Comparison of ENCODE assay signal across 22 mouse cellular contexts in the genomic region with DNA sequence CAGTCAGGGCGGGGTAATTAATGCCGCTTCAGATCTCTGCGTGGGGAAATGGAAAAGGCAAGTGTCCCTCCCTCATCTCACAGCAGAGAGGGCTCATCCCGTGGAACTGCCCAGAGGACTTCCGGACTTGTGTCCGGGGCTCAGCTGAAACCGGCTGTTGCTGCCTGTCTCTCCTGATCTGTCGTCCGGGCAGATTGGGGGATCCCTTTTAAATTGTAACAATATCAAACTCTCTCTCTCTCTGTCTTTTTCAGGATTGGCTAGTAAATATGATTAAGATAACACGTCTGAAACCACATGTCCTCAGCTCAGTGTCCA. TPM values are rescaled to one million over a fixed set of nuclear protein-coding genes. Genes with fewer than 3 reads are reported as not detected.
DNase-seq lines count a peak whose midpoint lies in the region; ATAC-seq lines count a peak whose summit lies in the region.
"Had no signal": no experiment of that assay in that cellular context is flagged by ENCODE, and none has a peak within 500 bp of the region (broad histone marks: within the 10 kb centered on the region; RNA-seq: fewer than 3 reads in every experiment).

No protein-coding gene starts in this region.

- peaks cover 95% of the 10 kb centered on the region for H3K27me3 ChIP-seq in kidney, embryonic 15.5 days
- peaks cover 66% of the 10 kb centered on the region for H3K27me3 ChIP-seq in hindbrain, embryonic 15.5 days
- H3K27me3 ChIP-seq in limb, embryonic 11.5 days (ENCODE audit: control insufficient read depth, insufficient read depth, low read length), result peaks cover 4% of the 10 kb centered on the region; the same call in 1 of the 2 replicates
- H3K27me3 ChIP-seq in neural tube, embryonic 13.5 days, result peaks cover 100% of the 10 kb centered on the region
- H3K27me3 ChIP-seq in forebrain, embryonic 15.5 days, result peaks cover 89% of the 10 kb centered on the region

- H3K4me3 ChIP-seq in kidney, embryonic 15.5 days (replicated peaks), result no peak overlapping the region
- H3K4me3 ChIP-seq in hindbrain, embryonic 15.5 days, result no peak overlapping the region
- H3K4me3 ChIP-seq in limb, embryonic 11.5 days (ENCODE audit: low read depth, low read length), result no peak overlapping the region
- no peak overlapping the region for H3K4me3 ChIP-seq in neural tube, embryonic 13.5 days
- H3K4me3 ChIP-seq in forebrain, embryonic 15.5 days, result no peak overlapping the region
- H3K4me3 ChIP-seq: forebrain, embryonic 12.5 days had no signal

- H3K27ac ChIP-seq in kidney, embryonic 15.5 days, result no peak overlapping the region
- 0 out of 2 replicates have a peak overlapping the region, but pooled peaks have one; percentile 1 for H3K27ac ChIP-seq in hindbrain, embryonic 15.5 days (replicated peaks)
- no peak overlapping the region for H3K27ac ChIP-seq in limb, embryonic 11.5 days (replicated peaks; ENCODE audit: low read depth, low read length)
- H3K27ac ChIP-seq in neural tube, embryonic 13.5 days (replicated peaks), result peak overlapping the region; percentile 52; the same call in 1 of the 2 replicates
- H3K27ac ChIP-seq in forebrain, embryonic 15.5 days (replicated peaks), result no peak overlapping the region
- H3K27ac ChIP-seq: forebrain, embryonic 12.5 days had no signal

- H3K36me3 ChIP-seq in kidney, embryonic 15.5 days, result no peaks in the 10 kb centered on the region
- no peaks in the 10 kb centered on the region for H3K36me3 ChIP-seq in hindbrain, embryonic 15.5 days
- H3K36me3 ChIP-seq in limb, embryonic 11.5 days (ENCODE audit: control insufficient read depth, insufficient read depth, low read length), result no peaks in the 10 kb centered on the region
- H3K36me3 ChIP-seq in neural tube, embryonic 13.5 days, result no peaks in the 10 kb centered on the region
- H3K36me3 ChIP-seq in forebrain, embryonic 15.5 days, result no peaks in the 10 kb centered on the region
- H3K36me3 ChIP-seq: forebrain, embryonic 12.5 days had no signal

- no peaks in the 10 kb centered on the region for H3K9me3 ChIP-seq in kidney, embryonic 15.5 days (replicated peaks)
- no peaks in the 10 kb centered on the region for H3K9me3 ChIP-seq in hindbrain, embryonic 15.5 days
- no peaks in the 10 kb centered on the region for H3K9me3 ChIP-seq in limb, embryonic 11.5 days (ENCODE audit: control insufficient read depth, low read length)
- H3K9me3 ChIP-seq in neural tube, embryonic 13.5 days, result no peaks in the 10 kb centered on the region
- no peaks in the 10 kb centered on the region for H3K9me3 ChIP-seq in forebrain, embryonic 15.5 days
- H3K9me3 ChIP-seq: forebrain, embryonic 12.5 days had no signal

- H3K4me1 ChIP-seq in kidney, embryonic 15.5 days, result peaks cover 76% of the 10 kb centered on the region
- H3K4me1 ChIP-seq in hindbrain, embryonic 15.5 days (replicated peaks), result peaks cover 36% of the 10 kb centered on the region
- peaks cover 50% of the 10 kb centered on the region for H3K4me1 ChIP-seq in limb, embryonic 11.5 days (ENCODE audit: control insufficient read depth, insufficient read depth, low read length)
- H3K4me1 ChIP-seq in neural tube, embryonic 13.5 days (replicated peaks), result peaks cover 97% of the 10 kb centered on the region
- peaks cover 12% of the 10 kb centered on the region for H3K4me1 ChIP-seq in forebrain, embryonic 15.5 days

- no peak for ATAC-seq in kidney, embryonic 15.5 days (replicated peaks; ENCODE audit: low FRiP score)
- no peak for ATAC-seq in hindbrain, embryonic 15.5 days (ENCODE audit: low FRiP score, low read depth)
- no peak for ATAC-seq in limb, embryonic 11.5 days (ENCODE audit: insufficient number of reproducible peaks, low FRiP score, low TSS enrichment, low read depth)
- no peak for ATAC-seq in neural tube, embryonic 13.5 days (ENCODE audit: low read depth)
- ATAC-seq in erythroid progenitor cell, adult 5-6 weeks (replicated peaks; ENCODE audit: low FRiP score, poor library complexity, severe bottlenecking), result no peak
- ATAC-seq in forebrain, embryonic 15.5 days (replicated peaks), result no peak
- ATAC-seq: inflammation-experienced regulatory T-cells, adult 6 months; lung, postnatal 0 days; midbrain, embryonic 16.5 days had no signal

- WGBS in kidney, embryonic 15.5 days, result 9% methylated on average over 10 of the region's 10 CpGs
- WGBS in hindbrain, embryonic 15.5 days, result 32% methylated on average over 10 of the region's 10 CpGs
- 9% methylated on average over 10 of the region's 10 CpGs for WGBS in limb, embryonic 11.5 days
- 18% methylated on average over 10 of the region's 10 CpGs for WGBS in neural tube, embryonic 13.5 days
- 28% methylated on average over 10 of the region's 10 CpGs for WGBS in forebrain, embryonic 15.5 days

- peak overlapping the region; percentile 29 for H3K4me2 ChIP-seq in kidney, embryonic 15.5 days
- H3K4me2 ChIP-seq in hindbrain, embryonic 15.5 days, result peak overlapping the region; percentile 20
- peak overlapping the region; percentile 18; the same call in 1 of the 2 replicates for H3K4me2 ChIP-seq in limb, embryonic 11.5 days (ENCODE audit: low read depth, severe bottlenecking)
- peak overlapping the region; percentile 16 for H3K4me2 ChIP-seq in neural tube, embryonic 13.5 days
- no peak overlapping the region for H3K4me2 ChIP-seq in forebrain, embryonic 15.5 days (replicated peaks)
- H3K4me2 ChIP-seq: forebrain, embryonic 12.5 days; heart, embryonic 11.5 days had no signal

- no peak overlapping the region for H3K9ac ChIP-seq in kidney, embryonic 15.5 days
- H3K9ac ChIP-seq in hindbrain, embryonic 15.5 days, result no peak overlapping the region
- no peak overlapping the region for H3K9ac ChIP-seq in limb, embryonic 11.5 days (ENCODE audit: low read length)
- H3K9ac ChIP-seq in neural tube, embryonic 13.5 days, result 0 out of 2 replicates have a peak overlapping the region, but pooled peaks have one; percentile 31
- H3K9ac ChIP-seq in forebrain, embryonic 15.5 days (replicated peaks), result no peak overlapping the region
- H3K9ac ChIP-seq: forebrain, embryonic 12.5 days had no signal

- DNase-seq in kidney, adult 11 months, result no peak
- no peak for DNase-seq in limb, embryonic 11.5 days (ENCODE audit: low spot score)
- DNase-seq: cerebellum, adult 9-10 months; kidney, adult 9 months; layer of hippocampus, adult 9-11 months; liver; thymus, adult 18-20 months had no signal

RNA-seq across cellular contexts. Expression of a gene that starts 13.3 kb away (rescaled TPM):
- 1.1 and 1.2 TPM in 2 replicates for polyA plus RNA-seq in kidney, embryonic 15.5 days (2015; fragmentation: Nextera tagmentation; extraction: Ambion mirVana)
- polyA plus RNA-seq in hindbrain, embryonic 15.5 days (2015; fragmentation: Nextera tagmentation; extraction: Ambion mirVana), result 4.9 and 6.2 TPM in 2 replicates
- polyA plus RNA-seq in limb, embryonic 11.5 days (2014; fragmentation: Nextera tagmentation; extraction: Ambion mirVana), result 10.2 and 10.6 TPM in 2 replicates
- 9.1 and 11.1 TPM in 2 replicates for polyA plus RNA-seq in neural tube, embryonic 13.5 days (2015; fragmentation: Nextera tagmentation; extraction: Ambion mirVana)
- not detected in 2 replicates for total RNA-seq in erythroid progenitor cell, adult 5-6 weeks (2015; ENCODE audit: low replicate concordance)
- total RNA-seq in erythroid progenitor cell, adult 5-6 weeks (2017; ENCODE audit: low replicate concordance), result not detected in 2 replicates
- polyA plus RNA-seq in forebrain, embryonic 15.5 days (2015; fragmentation: Nextera tagmentation; extraction: Ambion mirVana), result 0.06 and 0.13 TPM in 2 replicates
- total RNA-seq: adrenal gland, adult 18-20 months; granulocyte monocyte progenitor cell, adult 5-6 weeks; heart, postnatal 10 days; megakaryocyte progenitor cell, adult 5-6 weeks had no signal
- polyA plus RNA-seq: inflammation-experienced regulatory T-cells, adult 6 months; liver, embryonic 16.5 days; lung, postnatal 0 days had no signal

Comparison
In these comparisons a context has a peak if more than half of its experiments do, and no peak if none do; other contexts are left out.
1. H3K27ac ChIP-seq: peak in hindbrain, embryonic 15.5 days (single experiment) and neural tube, embryonic 13.5 days (single experiment); none in kidney, embryonic 15.5 days (single experiment), limb, embryonic 11.5 days (single experiment) and forebrain, embryonic 15.5 days (single experiment).